Mouse (Mus musculus): ENCODE measurements around the gene Olfr1316.

Gene Olfr1316

DNA sequence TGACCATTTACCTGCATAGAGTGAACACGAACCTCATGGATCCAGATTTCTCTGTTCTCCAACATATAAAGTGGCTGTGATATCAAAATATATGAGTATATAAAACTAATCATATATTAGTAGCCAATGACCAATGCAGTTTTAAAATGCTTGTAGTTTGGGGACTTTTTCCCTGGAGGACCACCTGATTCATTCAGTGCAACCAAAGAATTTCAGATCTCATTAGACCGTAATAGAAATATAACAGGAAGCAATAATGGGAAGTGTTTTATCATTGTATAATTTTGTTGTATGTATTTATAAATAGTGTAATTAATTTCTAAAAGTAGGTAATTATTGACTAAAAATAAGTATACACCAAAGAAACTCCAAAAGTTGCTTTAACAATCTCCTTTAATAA, at the start of gene Olfr1316:
Olfr1316 (minus strand) TSS at position 101 of the 400 bp plus-strand sequence.
- DNase-seq (ENCODE audit: low read depth) = no peak

DNA sequence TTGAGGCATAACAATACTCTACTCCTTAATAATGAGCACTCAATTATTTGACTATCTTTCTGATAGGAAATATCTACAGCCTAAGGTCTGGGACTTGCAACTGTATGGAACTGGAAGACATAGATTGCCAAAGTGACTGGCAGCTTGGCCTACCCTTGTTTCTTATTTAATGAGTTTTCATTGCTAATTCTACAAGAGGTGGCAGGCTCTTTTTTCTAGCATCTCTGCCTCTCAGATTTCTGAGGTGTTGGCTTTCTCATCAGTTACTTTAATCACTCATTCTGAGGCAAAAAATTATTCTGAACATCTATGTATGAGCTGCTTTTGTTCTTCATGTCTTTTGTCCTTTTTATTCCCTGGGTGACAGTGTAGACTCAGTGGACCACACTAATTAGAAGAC, 19.1 kb upstream of the Olfr1316 start, which contains the start of gene Olfr1318:
Olfr1318 (plus strand) TSS at position 301 of the 400 bp plus-strand sequence.
- DNase-seq (ENCODE audit: low read depth) = no peak

DNA sequence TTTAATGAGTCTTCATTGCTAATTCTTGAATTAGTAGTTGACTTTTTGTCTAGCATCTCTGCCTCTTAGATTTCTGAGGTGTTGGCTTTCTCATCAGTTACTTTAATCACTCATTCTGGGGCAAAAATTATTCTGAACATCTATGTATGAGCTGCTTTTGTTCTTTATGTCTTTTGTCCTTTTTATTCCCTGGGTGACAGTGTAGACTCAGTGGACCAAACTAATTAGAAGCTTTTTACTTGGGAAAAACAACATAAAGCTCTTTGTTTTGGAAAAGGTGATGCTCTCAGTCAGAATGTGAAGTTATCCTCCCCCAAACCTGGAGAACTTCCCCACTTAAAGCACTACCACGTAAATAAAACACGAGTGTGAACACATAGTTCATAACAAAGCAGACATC, 5.3 kb upstream of the Olfr1316 start, which contains the start of gene Olfr1317:
Olfr1317 (plus strand) TSS at position 301 of the 400 bp plus-strand sequence.
- DNase-seq (ENCODE audit: low read depth) = no peak

DNA sequence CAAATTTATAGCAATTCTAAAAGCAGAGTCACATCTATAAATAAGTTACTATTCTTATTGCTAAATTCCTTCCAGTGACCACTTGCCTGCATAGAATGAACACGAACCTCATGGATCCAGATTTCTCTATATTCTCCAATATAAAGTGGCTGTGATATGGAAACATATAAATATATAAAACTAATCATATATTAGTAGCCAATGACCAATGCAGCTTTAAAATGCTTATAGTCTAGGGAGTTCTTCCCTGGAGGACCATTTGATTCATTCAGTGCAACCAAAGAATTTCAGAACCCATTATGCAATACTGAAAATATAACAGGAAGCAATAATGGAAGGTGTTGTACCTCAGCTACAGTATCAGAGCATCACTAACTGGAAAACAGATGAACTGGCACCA, 19.4 kb downstream of the Olfr1316 start, which contains the start of gene Olfr1315-ps1:
Olfr1315-ps1 (minus strand) TSS at position 101 of the 400 bp plus-strand sequence.
- no peak for DNase-seq (ENCODE audit: low read depth)

DNA sequence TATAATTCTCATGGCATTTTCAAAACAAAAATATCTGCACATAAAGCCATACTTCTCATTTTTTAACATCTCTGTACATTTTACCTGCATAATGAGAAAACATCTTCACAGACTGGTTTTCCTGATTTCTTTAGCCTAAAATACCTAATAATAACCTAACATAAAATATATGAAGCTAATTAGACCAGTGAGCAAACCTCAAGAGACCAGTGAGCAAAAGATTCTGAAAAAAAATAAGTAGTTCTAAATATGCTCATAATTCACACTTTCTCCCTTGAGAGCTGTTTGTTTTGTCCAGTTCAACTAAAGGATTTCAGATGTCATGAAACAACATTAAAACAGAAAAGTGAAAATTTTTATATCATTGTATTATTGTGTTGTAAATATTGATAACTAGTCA, 38.1 kb downstream of the Olfr1316 start, which contains the start of gene Olfr1314:
Olfr1314 (minus strand) TSS at position 101 of the 400 bp plus-strand sequence.
- DNase-seq (ENCODE audit: low read depth) = no peak

DNA sequence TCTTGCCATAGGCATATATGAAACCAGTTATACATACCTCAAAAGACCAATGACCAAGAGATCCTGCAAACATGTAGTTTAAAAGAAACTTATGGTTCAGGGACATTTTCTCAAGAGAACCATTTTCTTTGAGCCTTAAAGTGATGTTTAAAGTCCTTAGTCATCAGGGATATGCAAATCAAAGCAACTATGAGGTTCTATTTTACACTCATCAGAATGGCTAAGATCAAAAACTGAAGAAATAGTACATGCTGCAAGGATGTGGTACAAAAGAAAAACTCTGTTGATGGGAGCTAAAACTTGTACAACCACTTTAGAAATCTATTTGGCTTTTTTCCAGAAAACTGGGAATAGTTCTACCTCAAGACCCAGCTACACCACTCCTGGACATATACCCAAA, 57.0 kb downstream of the Olfr1316 start, which contains the start of gene Olfr1313:
Olfr1313 (minus strand) TSS at position 101 of the 400 bp plus-strand sequence.
- DNase-seq (ENCODE audit: low read depth) = no peak
